Mouse (Mus musculus) gastrocnemius, postnatal 25 days (tissue): ENCODE measurements at regions not wholly inside any gene's neighbourhood (a gene's known extent, or its start where the extent isn't known, plus 50 kb on each side); places are given as distances from the start of the nearest gene placed in this dataset.
A peak's percentile ranks its signal among the peaks of the same experiment; 100 is the strongest.

Experiments used
- DNase-seq: peaks from one replicate; pipeline ENCODE4 v3.0.0; 2022

DNA sequence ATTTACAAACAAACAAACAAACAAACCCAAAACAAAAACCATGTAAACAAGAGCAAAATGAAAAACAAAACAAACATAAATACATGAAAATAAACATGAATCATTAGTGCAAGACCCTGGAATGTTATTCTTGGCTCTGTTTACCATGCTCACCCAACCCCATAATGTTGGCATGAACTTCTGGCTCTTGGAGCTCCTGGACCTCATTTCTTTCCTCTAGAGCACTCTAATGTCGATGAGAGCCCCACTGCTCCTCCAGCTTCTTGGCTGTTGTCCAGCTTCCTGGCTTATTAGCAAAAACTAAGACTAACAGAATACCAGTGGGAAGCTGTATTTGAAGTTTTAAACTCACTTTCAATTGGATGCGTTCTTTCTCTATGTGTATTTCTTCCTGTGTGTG lies 81.3 kb upstream of the Gm21830 start:
- DNase-seq = peak; percentile 23

DNA sequence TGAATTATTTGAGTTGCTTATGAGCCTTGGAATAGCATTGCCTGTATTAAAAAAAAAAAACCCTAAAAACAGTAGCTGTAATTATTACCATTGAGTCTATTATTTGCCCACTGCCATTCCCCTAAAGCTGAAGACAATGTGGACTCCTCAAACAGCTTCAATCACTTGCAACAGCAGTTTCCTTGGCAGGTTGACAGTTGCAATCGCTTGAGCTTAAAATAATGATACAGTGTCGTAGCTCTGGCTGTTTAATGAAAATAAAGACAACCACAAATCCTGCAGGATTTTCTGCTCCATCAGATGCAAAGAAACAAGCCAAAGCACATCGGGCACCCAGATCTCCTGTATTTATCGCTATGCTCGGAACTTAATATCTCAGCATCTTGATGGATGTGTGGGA lies 68.8 kb upstream of the Gm21830 start:
- no peak for DNase-seq
